Mouse (Mus musculus): ENCODE data around the gene Dock11. TPM values are rescaled to one million over a fixed set of nuclear protein-coding genes. Genes with fewer than 3 reads are reported as not detected.
A peak's percentile ranks its signal among the peaks of the same experiment; 100 is the strongest.

Dock11 gene
- total RNA-seq, 2 experiments from 2014 or later, result 15.1 to 18.3 TPM

GRCm38 (mm10) chrX:35921922-35922321 is 33.3 kb downstream of the Dock11 start:
- DNase-seq (ENCODE audit: low spot score in 2 of 2), result no peak

GRCm38 (mm10) chrX:35924705-35925264 is 36.2 kb downstream of the Dock11 start:
- no peak for DNase-seq (ENCODE audit: low spot score in 2 of 2)
- TF ChIP-seq CTCF (conservative IDR thresholded peaks at IDR 0.05), result no peak
- H3K27ac ChIP-seq, result peak overlapping the region; percentile 53; the same call in 1 of the 2 replicates
- H3K4me3 ChIP-seq, result no peak overlapping the region

More at GRCm38 (mm10) chrX:35921922-35922321, 33.3 kb downstream of the Dock11 start:
- H3K4me3 ChIP-seq, result no peak overlapping the region
- no peak overlapping the region for H3K27ac ChIP-seq
- no peak for TF ChIP-seq CTCF (conservative IDR thresholded peaks at IDR 0.05)

- no peak for TF ChIP-seq CTCF (conservative IDR thresholded peaks at IDR 0.05)
- H3K4me3 ChIP-seq, result no peak overlapping the region
- no peak for DNase-seq (ENCODE audit: low spot score in 2 of 2)
- no peak overlapping the region for H3K27ac ChIP-seq
Observed at GRCm38 (mm10) chrX:35930094-35930933, 41.7 kb downstream of the Dock11 start.

- DNase-seq (ENCODE audit: low spot score in 2 of 2), result no peak
- no peak for TF ChIP-seq CTCF (conservative IDR thresholded peaks at IDR 0.05)
- H3K27ac ChIP-seq, result no peak overlapping the region
- H3K4me3 ChIP-seq, result no peak overlapping the region
Observed at GRCm38 (mm10) chrX:35930934-35931406, 42.3 kb downstream of the Dock11 start.

- no peak overlapping the region for H3K27ac ChIP-seq
- H3K4me3 ChIP-seq, result no peak overlapping the region
- no peak for DNase-seq (ENCODE audit: low spot score in 2 of 2)
- TF ChIP-seq CTCF (conservative IDR thresholded peaks at IDR 0.05), result no peak
Observed at GRCm38 (mm10) chrX:35931945-35932344, 43.3 kb downstream of the Dock11 start.

GRCm38 (mm10) chrX:35932952-35933351 is 44.3 kb downstream of the Dock11 start:
- no peak for DNase-seq (ENCODE audit: low spot score in 2 of 2)
- no peak for TF ChIP-seq CTCF (conservative IDR thresholded peaks at IDR 0.05)
- Histone ChIP-seq H3K27ac (no peak overlapping the region), H3K4me3 (no peak overlapping the region)

GRCm38 (mm10) chrX:35938112-35938511 is 49.5 kb downstream of the Dock11 start:
- Histone ChIP-seq H3K4me3 (no peak overlapping the region), H3K27ac (no peak overlapping the region)
- TF ChIP-seq CTCF (conservative IDR thresholded peaks at IDR 0.05), result no peak
- DNase-seq (ENCODE audit: low spot score in 2 of 2), result no peak

- no peak overlapping the region for H3K27ac ChIP-seq
- H3K4me3 ChIP-seq, result no peak overlapping the region
- no peak for TF ChIP-seq CTCF (conservative IDR thresholded peaks at IDR 0.05)
- DNase-seq (ENCODE audit: low spot score in 2 of 2), result no peak
Observed at GRCm38 (mm10) chrX:35946394-35946793, 57.8 kb downstream of the Dock11 start.

GRCm38 (mm10) chrX:35950135-35950534 is 61.5 kb downstream of the Dock11 start:
- no peak for DNase-seq (ENCODE audit: low spot score in 2 of 2)
- no peak overlapping the region for H3K27ac ChIP-seq
- TF ChIP-seq CTCF (conservative IDR thresholded peaks at IDR 0.05), result no peak
- no peak overlapping the region for H3K4me3 ChIP-seq

GRCm38 (mm10) chrX:35951945-35952344 is 63.3 kb downstream of the Dock11 start:
- DNase-seq (ENCODE audit: low spot score in 2 of 2), result no peak
- no peak for TF ChIP-seq CTCF (conservative IDR thresholded peaks at IDR 0.05)
- no peak overlapping the region for H3K4me3 ChIP-seq
- H3K27ac ChIP-seq, result no peak overlapping the region

- DNase-seq (ENCODE audit: low spot score in 2 of 2), result no peak
- H3K27ac ChIP-seq, result no peak overlapping the region
- TF ChIP-seq CTCF (conservative IDR thresholded peaks at IDR 0.05), result no peak
- H3K4me3 ChIP-seq, result no peak overlapping the region
Observed at GRCm38 (mm10) chrX:35952521-35953095, 64.0 kb downstream of the Dock11 start.

- Histone ChIP-seq H3K4me3 (no peak overlapping the region), H3K27ac (no peak overlapping the region)
- no peak for DNase-seq (ENCODE audit: low spot score in 2 of 2)
- TF ChIP-seq CTCF (conservative IDR thresholded peaks at IDR 0.05), result no peak
Observed at GRCm38 (mm10) chrX:35956236-35956635, 67.6 kb downstream of the Dock11 start.

- no peak for TF ChIP-seq CTCF (conservative IDR thresholded peaks at IDR 0.05)
- H3K27ac ChIP-seq, result no peak overlapping the region
- no peak overlapping the region for H3K4me3 ChIP-seq
- no peak for DNase-seq (ENCODE audit: low spot score in 2 of 2)
Observed at GRCm38 (mm10) chrX:35963087-35963486, 74.5 kb downstream of the Dock11 start.

Data from layer of hippocampus, adult 2 months (tissue).